In genomic region chr4:71727611-71728010, GRCm38 (mm10) we compare ENCODE assay signal across 21 mouse cellular contexts. TPM values are rescaled to one million over a fixed set of nuclear protein-coding genes. Genes with fewer than 3 reads are reported as not detected.
DNase-seq lines count a peak whose midpoint lies in the region; ATAC-seq and TF ChIP-seq lines count a peak whose summit lies in the region.
"Had no signal": no experiment of that assay in that cellular context is flagged by ENCODE, and none has a peak within 500 bp of the region (broad histone marks: within the 10 kb centered on the region; RNA-seq: fewer than 3 reads in every experiment).

No protein-coding gene starts in this region.

- no peak overlapping the region for H3K27ac ChIP-seq in forebrain, embryonic 13.5 days
- H3K27ac ChIP-seq in forebrain, embryonic 10.5 days = no peak overlapping the region
- H3K27ac ChIP-seq in lung, embryonic 16.5 days (ENCODE audit: low read length) = no peak overlapping the region
- no peak overlapping the region for H3K27ac ChIP-seq in forebrain, postnatal 0 days (ENCODE audit: low read depth, low read length)
- H3K27ac ChIP-seq: limb, embryonic 13.5 days; liver, embryonic 15.5 days had no signal

- H3K4me2 ChIP-seq in forebrain, embryonic 13.5 days = no peak overlapping the region
- no peak overlapping the region for H3K4me2 ChIP-seq in lung, embryonic 16.5 days (ENCODE audit: low read depth, low read length)
- H3K4me2 ChIP-seq in forebrain, postnatal 0 days (ENCODE audit: low read depth) = no peak overlapping the region
- H3K4me2 ChIP-seq: limb, embryonic 13.5 days; liver, embryonic 15.5 days had no signal

- H3K4me3 ChIP-seq in forebrain, embryonic 13.5 days = no peak overlapping the region
- no peak overlapping the region for H3K4me3 ChIP-seq in forebrain, embryonic 10.5 days
- no peak overlapping the region for H3K4me3 ChIP-seq in lung, embryonic 16.5 days (ENCODE audit: low read length)
- H3K4me3 ChIP-seq in forebrain, postnatal 0 days (ENCODE audit: low read depth, low read length) = no peak overlapping the region
- H3K4me3 ChIP-seq: limb, embryonic 13.5 days; liver, embryonic 15.5 days had no signal

- ATAC-seq in forebrain, embryonic 13.5 days = peak; percentile 89
- peak; percentile 71 for ATAC-seq in lung, embryonic 16.5 days (ENCODE audit: low read depth)
- no peak for ATAC-seq in forebrain, postnatal 0 days

- H3K36me3 ChIP-seq in forebrain, embryonic 13.5 days (ENCODE audit: poor library complexity, severe bottlenecking) = no peaks in the 10 kb centered on the region
- H3K36me3 ChIP-seq in forebrain, embryonic 10.5 days (replicated peaks) = no peaks in the 10 kb centered on the region
- H3K36me3 ChIP-seq in lung, embryonic 16.5 days (ENCODE audit: control insufficient read depth, insufficient read depth, low read length) = no peaks in the 10 kb centered on the region
- H3K36me3 ChIP-seq in forebrain, postnatal 0 days (ENCODE audit: insufficient read depth) = no peaks in the 10 kb centered on the region
- H3K36me3 ChIP-seq: limb, embryonic 13.5 days; liver, embryonic 15.5 days had no signal

- 38% methylated on average over 2 of the region's 2 CpGs for WGBS in forebrain, embryonic 13.5 days
- 60% methylated on average over 2 of the region's 2 CpGs for WGBS in forebrain, embryonic 10.5 days
- 34% methylated on average over 2 of the region's 2 CpGs for WGBS in lung, embryonic 16.5 days
- 31% methylated on average over 2 of the region's 2 CpGs for WGBS in forebrain, postnatal 0 days

- H3K27me3 ChIP-seq in forebrain, embryonic 13.5 days = no peaks in the 10 kb centered on the region
- no peaks in the 10 kb centered on the region for H3K27me3 ChIP-seq in forebrain, embryonic 10.5 days (ENCODE audit: poor library complexity, severe bottlenecking)
- no peaks in the 10 kb centered on the region for H3K27me3 ChIP-seq in lung, embryonic 16.5 days (ENCODE audit: control insufficient read depth, insufficient read depth, low read depth, low read length)
- no peaks in the 10 kb centered on the region for H3K27me3 ChIP-seq in forebrain, postnatal 0 days (ENCODE audit: insufficient read depth, low read length)
- H3K27me3 ChIP-seq: limb, embryonic 13.5 days; liver, embryonic 15.5 days had no signal

- no peaks in the 10 kb centered on the region for H3K9me3 ChIP-seq in forebrain, embryonic 13.5 days (replicated peaks)
- no peaks in the 10 kb centered on the region for H3K9me3 ChIP-seq in forebrain, embryonic 10.5 days
- no peaks in the 10 kb centered on the region for H3K9me3 ChIP-seq in lung, embryonic 16.5 days (ENCODE audit: control insufficient read depth, low read length)
- no peaks in the 10 kb centered on the region for H3K9me3 ChIP-seq in forebrain, postnatal 0 days (ENCODE audit: low read length)
- H3K9me3 ChIP-seq: limb, embryonic 13.5 days; liver, embryonic 15.5 days had no signal

- DNase-seq in forebrain, embryonic 10.5 days (ENCODE audit: extremely low spot score, low spot score) = no peak
- no peak for DNase-seq in lung, postnatal 36 days
- DNase-seq in brain, embryonic 18.5 days (ENCODE audit: low read depth, low spot score) = peak; percentile 10
- peak; percentile 16 for DNase-seq in forebrain, postnatal 0 days
- DNase-seq in right cerebral cortex, postnatal 36 days (ENCODE audit: low spot score in 2 of 2) = no peak
- DNase-seq: adrenal gland, postnatal 10 days; B cell, adult 2 months; cerebellum, adult 2 months; gastrocnemius, postnatal 25 days; kidney, adult 18-20 months; thymus, postnatal 4 days had no signal

- no peak for TF ChIP-seq CTCF in forebrain, postnatal 0 days (IDR thresholded peaks at IDR 0.05; ENCODE audit: low read depth)

- H3K4me1 ChIP-seq in forebrain, embryonic 13.5 days = no peaks in the 10 kb centered on the region
- H3K4me1 ChIP-seq in forebrain, embryonic 10.5 days = no peaks in the 10 kb centered on the region
- no peaks in the 10 kb centered on the region for H3K4me1 ChIP-seq in lung, embryonic 16.5 days (replicated peaks; ENCODE audit: control insufficient read depth, insufficient read depth, low read length)
- no peaks in the 10 kb centered on the region for H3K4me1 ChIP-seq in forebrain, postnatal 0 days (ENCODE audit: insufficient read depth)
- H3K4me1 ChIP-seq: limb, embryonic 13.5 days; liver, embryonic 15.5 days had no signal

- no peak overlapping the region for H3K9ac ChIP-seq in forebrain, embryonic 13.5 days
- H3K9ac ChIP-seq in lung, embryonic 16.5 days (ENCODE audit: low read length) = no peak overlapping the region
- no peak overlapping the region for H3K9ac ChIP-seq in forebrain, postnatal 0 days
- H3K9ac ChIP-seq: limb, embryonic 13.5 days; liver, embryonic 15.5 days had no signal

RNA-seq across cellular contexts. Expression of gene Gm11232, which starts 30.2 kb away (rescaled TPM):
- not detected in 2 replicates for polyA plus RNA-seq in forebrain, embryonic 13.5 days (2015; fragmentation: Nextera tagmentation; extraction: Ambion mirVana)
- polyA plus RNA-seq in forebrain, embryonic 10.5 days (2016; fragmentation: Nextera tagmentation; extraction: Ambion mirVana) = 0.09 TPM in 1 of 2 replicates, not detected in the other
- not detected in 2 replicates for polyA plus RNA-seq in lung, embryonic 16.5 days (2015; fragmentation: Nextera tagmentation; extraction: Ambion mirVana)
- 6.7 TPM in 1 of 2 replicates, not detected in the other for total RNA-seq in forebrain, postnatal 0 days (2014; rRNA removed)
- polyA plus RNA-seq in forebrain, postnatal 0 days (2015; fragmentation: Nextera tagmentation; extraction: Ambion mirVana) = not detected in 2 replicates
- total RNA-seq: adrenal gland, postnatal 10 days; gastrocnemius, postnatal 25 days; heart, adult 8-10 months; megakaryocyte progenitor cell, adult 5-6 weeks had no signal
- polyA plus RNA-seq: cerebellum, adult 2 months; cortical plate, adult 2 months; heart, postnatal 0 days; limb, embryonic 13.5 days; liver, embryonic 15.5 days; neural tube, embryonic 14.5 days; testis, adult 2 months had no signal

Comparison
In these comparisons a context has a peak if more than half of its experiments do, and no peak if none do; other contexts are left out.
1. DNase-seq: peak in brain, embryonic 18.5 days (single experiment) and forebrain, postnatal 0 days (single experiment); none in forebrain, embryonic 10.5 days (single experiment), lung, postnatal 36 days (single experiment) and right cerebral cortex, postnatal 36 days (0 of 2).